Mouse (Mus musculus) G1E (cell line): ENCODE data around the gene Clec12b. TPM values are rescaled to one million over a fixed set of nuclear protein-coding genes. Genes with fewer than 3 reads are reported as not detected.
A peak's percentile ranks its signal among the peaks of the same experiment; 100 is the strongest.

ENCODE experiments used
- ATAC-seq: 2 replicates; pipeline ENCODE4 v1.8.0; 2016; ENCODE audit warnings: mild to moderate bottlenecking; ENCODE audit not compliant: insufficient number of reproducible peaks, poor library complexity, low FRiP score, severe bottlenecking; ENCODE audit errors: extremely low read depth
- DNase-seq: peaks from one replicate; pipeline ENCODE4 v3.0.0; 2012; ENCODE audit warnings: low spot score
- H3K27me3 ChIP-seq: 2 replicates; pipeline ENCODE4 v1.6.1; 2012; ENCODE audit warnings: mild to moderate bottlenecking, low read length, inconsistent platforms; ENCODE audit not compliant: insufficient read depth
- H3K36me3 ChIP-seq: replicated peaks from 2 replicates; pipeline ENCODE3; 2012; ENCODE audit warnings: mild to moderate bottlenecking, inconsistent platforms
- H3K4me1 ChIP-seq: 2 replicates; pipeline ENCODE4 v1.6.1; 2012; ENCODE audit warnings: low read depth, low read length, inconsistent platforms, mixed read lengths; ENCODE audit not compliant: insufficient read depth
- H3K4me3 ChIP-seq: 2 replicates; pipeline ENCODE4 v1.5.1; 2012; ENCODE audit warnings: low read depth, mild to moderate bottlenecking, inconsistent platforms, low read length, moderate library complexity, mixed read lengths
- H3K9me3 ChIP-seq: replicated peaks from 2 replicates; pipeline ENCODE4 v1.6.1; 2012; ENCODE audit warnings: inconsistent platforms
- CTCF ChIP-seq: IDR thresholded peaks from 2 replicates; pipeline ENCODE4 v1.5.1; 2012; ENCODE audit warnings: low read depth, low read length, inconsistent platforms, mixed read lengths
- GATA1 ChIP-seq: IDR thresholded peaks from 2 replicates; pipeline ENCODE4 v1.6.1; 2012; ENCODE audit warnings: borderline replicate concordance, low read length, inconsistent platforms, mixed read lengths
- GATA2 ChIP-seq: IDR thresholded peaks from 2 replicates; pipeline ENCODE4 v1.6.1; 2012; ENCODE audit warnings: low read depth, low read length, inconsistent platforms, borderline replicate concordance
- POLR2AphosphoS5 ChIP-seq: IDR thresholded peaks from 2 replicates; pipeline ENCODE4 v1.6.1; 2012; ENCODE audit warnings: low read depth, low read length, inconsistent platforms; ENCODE audit not compliant: insufficient replicate concordance
- TAL1 ChIP-seq: conservative IDR thresholded peaks from 2 replicates; pipeline ENCODE4 v1.6.1; 2012; ENCODE audit warnings: low read depth, low read length, inconsistent platforms, mixed read lengths
- polyA plus RNA-seq: library from polyadenylated mRNA; stranded (reverse); fragments of >175 nt; gene quantifications from 2 replicates; pipeline ENCODE4 v1.2.3, GENCODE M21; 2012
- total RNA-seq, 2 experiments: library from RNA; stranded (forward) in 1 of 2; stranded (reverse) in 1 of 2; fragments of 200-1000 nt in 1 of 2; fragments of >200 nt in 1 of 2; fragmentation: Nextera tagmentation in 1 of 2; gene quantifications; 2 replicates each; pipeline ENCODE4 v1.2.3; 2014 to 2017

The Clec12b gene
- total and polyA plus RNA-seq, 3 experiments, result 0.11 TPM; not detected in 2

- H3K4me1 ChIP-seq, result no peaks in the 10 kb centered on the region
- H3K9me3 ChIP-seq, result no peaks in the 10 kb centered on the region
- H3K4me3 ChIP-seq, result no peak overlapping the region
- ATAC-seq (no peak), DNase-seq (no peak)
- no peak for TF ChIP-seq TAL1
- TF ChIP-seq GATA2, result no peak
- no peak for TF ChIP-seq CTCF
- no peak for TF ChIP-seq POLR2AphosphoS5
- TF ChIP-seq GATA1, result no peak
- no peaks in the 10 kb centered on the region for H3K27me3 ChIP-seq
- H3K36me3 ChIP-seq, result no peaks in the 10 kb centered on the region
Measured at GRCm38 (mm10) chr6:129381736-129382135, 3.9 kb downstream of the Clec12b start.

GRCm38 (mm10) chr6:129380454-129380853 is 5.2 kb downstream of the Clec12b start:
- DNase-seq (no peak), ATAC-seq (no peak)
- no peak for TF ChIP-seq POLR2AphosphoS5
- no peak for TF ChIP-seq CTCF
- no peak for TF ChIP-seq GATA2
- TF ChIP-seq GATA1, result no peak
- no peak for TF ChIP-seq TAL1
- Histone ChIP-seq H3K4me1 (no peaks in the 10 kb centered on the region), H3K36me3 (no peaks in the 10 kb centered on the region), H3K4me3 (no peak overlapping the region), H3K9me3 (no peaks in the 10 kb centered on the region), H3K27me3 (no peaks in the 10 kb centered on the region)

- H3K4me1 ChIP-seq, result no peaks in the 10 kb centered on the region
- no peak for ATAC-seq
- H3K4me3 ChIP-seq, result no peak overlapping the region
- no peaks in the 10 kb centered on the region for H3K36me3 ChIP-seq
- no peaks in the 10 kb centered on the region for H3K27me3 ChIP-seq
- H3K9me3 ChIP-seq, result no peaks in the 10 kb centered on the region
- DNase-seq, result no peak
- TF ChIP-seq GATA1, result no peak
- no peak for TF ChIP-seq CTCF
- TF ChIP-seq POLR2AphosphoS5, result no peak
- no peak for TF ChIP-seq GATA2
- TF ChIP-seq TAL1, result no peak
Measured at GRCm38 (mm10) chr6:129374937-129375471, 10.7 kb downstream of the Clec12b start.

- no peaks in the 10 kb centered on the region for H3K4me1 ChIP-seq
- no peaks in the 10 kb centered on the region for H3K36me3 ChIP-seq
- DNase-seq (no peak), ATAC-seq (no peak)
- TF ChIP-seq GATA1 (no peak), POLR2AphosphoS5 (no peak), GATA2 (no peak), CTCF (no peak), TAL1 (no peak)
- no peak overlapping the region for H3K4me3 ChIP-seq
- no peaks in the 10 kb centered on the region for H3K9me3 ChIP-seq
- H3K27me3 ChIP-seq, result no peaks in the 10 kb centered on the region
Measured at GRCm38 (mm10) chr6:129369374-129370132, 16.1 kb downstream of the Clec12b start.

GRCm38 (mm10) chr6:129365959-129366359 is 19.7 kb downstream of the Clec12b start:
- TF ChIP-seq TAL1 (no peak), GATA1 (no peak), POLR2AphosphoS5 (no peak), GATA2 (no peak), CTCF (peak; percentile 64)
- DNase-seq (peak; percentile 7), ATAC-seq (peak; percentile 68)
- Histone ChIP-seq H3K9me3 (no peaks in the 10 kb centered on the region), H3K36me3 (no peaks in the 10 kb centered on the region), H3K27me3 (no peaks in the 10 kb centered on the region), H3K4me3 (no peak overlapping the region), H3K4me1 (no peaks in the 10 kb centered on the region)

- TF ChIP-seq TAL1 (no peak), GATA1 (no peak), POLR2AphosphoS5 (no peak), GATA2 (no peak), CTCF (no peak)
- ATAC-seq, result no peak
Measured at GRCm38 (mm10) chr6:129363942-129364341, 21.7 kb downstream of the Clec12b start.

More at GRCm38 (mm10) chr6:129363942-129364341, 21.7 kb downstream of the Clec12b start:
- Histone ChIP-seq H3K4me3 (no peak overlapping the region), H3K4me1 (no peaks in the 10 kb centered on the region), H3K36me3 (no peaks in the 10 kb centered on the region), H3K9me3 (no peaks in the 10 kb centered on the region), H3K27me3 (no peaks in the 10 kb centered on the region)
- DNase-seq, result no peak
